Mouse (Mus musculus): ENCODE results near the gene Mast1.

GRCm38 (mm10) chr8:84918646-84919045, 18.5 kb downstream of the Mast1 start:
- TF ChIP-seq CTCF (IDR thresholded peaks at IDR 0.05; ENCODE audit: low read depth) (no peak), EP300 (IDR thresholded peaks at IDR 0.05; ENCODE audit: low read depth) (no peak)
